Mouse (Mus musculus) lung, postnatal 4 days (tissue): ENCODE results near the gene Soat1.
"Not testable (repeated sequence)": the region's sequence is repeated elsewhere in the genome, so short reads cannot be mapped to it uniquely, and the experiment has no call there.

ENCODE experiments used
- DNase-seq, 2 experiments: peaks; one replicate each; pipeline ENCODE4 v3.0.0; 2021

The Soat1 gene

GRCm38 (mm10) chr1:156473961-156474503 lies at the start of gene Soat1:
TSS of gene Soat1 (minus strand) at chr1:156474331.
- peak; percentile 94 to 96 for DNase-seq

GRCm38 (mm10) chr1:156523842-156524241 lies 49.7 kb upstream of the Soat1 start, which contains the start of gene Gm10031:
TSS of gene Gm10031 (plus strand) at chr1:156524012.
- DNase-seq: not testable (repeated sequence)

DNA sequence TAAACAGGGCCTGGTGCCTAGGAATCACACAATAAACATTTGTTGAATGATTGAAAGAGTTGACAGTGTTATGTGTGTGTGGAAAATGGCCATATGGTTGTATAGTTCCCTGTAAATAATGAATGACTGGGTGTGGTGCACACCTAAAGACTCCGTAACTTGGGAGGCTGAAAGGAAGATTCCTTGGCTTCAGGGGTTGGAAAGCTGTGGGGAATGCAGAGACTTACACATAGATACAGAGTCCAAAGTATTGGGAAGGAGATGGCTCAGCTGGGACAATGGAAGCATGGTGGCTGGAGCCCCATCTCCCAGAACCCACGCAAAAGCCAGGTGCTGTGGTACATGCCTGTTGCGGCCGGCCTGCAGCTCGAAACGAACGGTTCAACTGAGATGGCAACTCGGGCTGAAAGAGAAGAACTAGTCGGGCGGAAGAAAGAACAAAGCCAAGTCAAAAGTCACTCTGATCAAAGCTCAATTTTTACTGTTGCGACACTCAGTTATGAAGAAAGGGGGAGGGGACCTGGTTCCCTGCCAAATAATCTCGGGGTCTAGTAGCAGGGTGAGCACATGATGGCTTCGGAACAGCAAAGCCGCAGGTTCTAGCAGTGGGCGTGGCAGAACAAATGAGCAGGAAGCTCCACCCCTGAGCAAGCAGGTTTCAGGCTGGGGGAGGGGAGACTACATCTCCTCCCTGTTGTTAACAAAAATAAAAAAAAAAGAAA lies 47.8 kb upstream of the Soat1 start:
- peak; percentile 57 to 66 for DNase-seq

- no peak for DNase-seq
Observed at GRCm38 (mm10) chr1:156520136-156520780, 46.1 kb upstream of the Soat1 start.

GRCm38 (mm10) chr1:156507753-156508152 lies 33.6 kb upstream of the Soat1 start:
- DNase-seq: no peak

- no peak for DNase-seq
Observed at GRCm38 (mm10) chr1:156505901-156506300, 31.8 kb upstream of the Soat1 start.

DNA sequence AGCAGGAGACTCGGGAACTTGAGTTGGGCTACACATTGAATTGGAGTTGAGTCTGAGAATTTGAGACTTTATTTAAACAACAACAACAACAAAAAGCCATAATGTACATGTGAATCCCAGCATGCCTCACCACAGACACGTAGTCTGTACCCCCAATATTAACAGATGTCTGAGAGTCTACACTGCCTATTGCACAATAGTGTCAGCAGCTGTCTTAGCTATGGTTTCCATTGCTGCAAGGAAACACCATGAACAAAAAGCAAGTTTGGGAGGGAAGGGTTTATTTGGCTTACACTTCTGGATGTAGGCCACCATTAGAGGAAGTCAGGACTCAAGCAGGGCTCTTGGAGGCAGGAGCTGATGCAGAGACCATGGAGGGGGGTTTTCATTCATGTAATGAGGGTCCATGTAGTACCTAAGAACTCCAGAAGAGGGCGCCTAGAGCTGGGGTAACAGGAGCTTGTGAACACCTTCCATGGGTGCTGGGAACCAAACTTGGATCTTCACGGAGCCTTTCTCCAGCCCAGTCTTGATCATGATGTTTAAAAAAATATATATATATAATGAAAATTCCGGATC lies 30.9 kb upstream of the Soat1 start:
- no peak for DNase-seq

- DNase-seq: no peak
Observed at GRCm38 (mm10) chr1:156496910-156497309, 22.8 kb upstream of the Soat1 start.

DNA sequence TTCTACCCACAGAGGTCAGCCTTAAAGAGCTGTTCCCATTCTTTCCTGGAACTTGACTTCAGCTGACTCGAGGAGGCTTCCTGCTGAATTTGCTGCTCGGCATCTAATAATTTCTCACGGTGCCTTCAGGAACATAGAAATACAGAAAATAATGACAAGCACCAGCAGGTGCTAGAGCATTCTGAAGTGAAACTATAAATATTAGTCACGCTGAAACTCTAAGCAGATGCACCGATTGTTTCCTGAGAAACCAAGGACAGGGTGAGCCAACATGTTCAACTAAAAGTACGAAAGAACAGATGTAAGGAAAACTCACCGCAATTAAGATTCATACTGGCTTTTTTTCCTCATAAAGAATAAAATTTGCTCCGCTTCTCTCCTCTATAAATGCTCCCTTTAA lies 20.9 kb upstream of the Soat1 start:
- DNase-seq: no peak

GRCm38 (mm10) chr1:156491226-156491796 lies 17.2 kb upstream of the Soat1 start:
- no peak for DNase-seq

DNA sequence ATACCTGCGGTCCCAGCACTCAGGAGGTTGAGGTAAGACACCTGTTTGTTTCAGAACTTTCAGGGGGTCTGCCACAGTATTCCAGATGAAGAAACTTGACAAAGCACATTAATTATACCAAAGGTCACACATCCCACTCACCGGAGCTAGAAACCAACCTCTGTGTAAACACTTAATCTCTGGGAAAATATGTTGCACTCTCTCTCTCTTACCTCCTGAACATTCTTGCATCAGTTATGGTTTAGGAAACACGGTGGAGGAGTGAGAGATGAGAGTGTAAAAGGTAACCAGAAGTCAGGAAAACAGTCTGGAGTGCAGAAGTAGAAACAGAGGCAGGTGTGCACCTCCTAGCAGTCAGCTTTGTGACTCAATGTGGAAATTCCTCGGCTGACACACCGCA lies 13.9 kb upstream of the Soat1 start:
- DNase-seq: no peak

DNA sequence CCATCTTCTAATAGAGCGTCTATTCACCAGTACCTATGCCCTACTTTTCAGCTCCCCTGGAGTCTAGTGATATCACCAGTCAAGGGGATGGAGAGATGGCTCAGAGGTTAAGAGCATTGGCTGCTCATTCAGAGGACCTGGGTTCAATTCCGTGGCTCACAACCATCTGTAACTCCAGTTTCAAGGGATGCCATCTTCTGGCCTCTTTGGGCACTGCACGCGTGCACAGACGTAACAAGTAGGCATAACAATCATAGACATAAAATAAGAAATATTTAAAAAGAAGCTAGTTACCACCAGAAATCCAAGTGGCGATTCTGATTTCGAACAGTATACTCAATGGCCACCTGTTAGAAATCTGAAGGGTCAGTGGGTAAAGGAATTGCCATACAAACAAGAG lies 13.4 kb upstream of the Soat1 start:
- no peak for DNase-seq

- no peak for DNase-seq
Observed at GRCm38 (mm10) chr1:156481826-156482225, 7.7 kb upstream of the Soat1 start.

DNA sequence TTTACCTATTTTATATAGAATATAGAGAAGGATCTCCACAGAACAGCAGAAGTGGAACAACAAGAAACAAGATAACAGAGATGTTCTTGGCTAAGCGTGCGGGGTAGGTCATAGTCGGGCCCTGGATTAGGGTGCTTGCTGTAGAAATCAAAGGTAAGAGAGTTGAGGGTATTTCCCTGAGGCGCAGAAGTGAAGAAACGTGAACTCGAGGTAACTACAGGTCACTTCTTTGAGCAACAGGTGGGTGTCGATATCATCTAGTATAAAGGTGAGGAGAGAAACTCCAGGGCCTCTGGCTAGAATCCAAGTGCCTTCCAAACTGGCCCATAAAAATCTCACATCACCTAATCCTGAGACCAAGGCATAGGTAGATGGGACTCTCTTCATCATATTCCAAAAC lies 2.4 kb upstream of the Soat1 start:
- no peak for DNase-seq

GRCm38 (mm10) chr1:156476016-156476415 lies 1.9 kb upstream of the Soat1 start:
- DNase-seq: no peak

GRCm38 (mm10) chr1:156474854-156475253 lies 723 bp upstream of the Soat1 start:
- no peak for DNase-seq

DNA sequence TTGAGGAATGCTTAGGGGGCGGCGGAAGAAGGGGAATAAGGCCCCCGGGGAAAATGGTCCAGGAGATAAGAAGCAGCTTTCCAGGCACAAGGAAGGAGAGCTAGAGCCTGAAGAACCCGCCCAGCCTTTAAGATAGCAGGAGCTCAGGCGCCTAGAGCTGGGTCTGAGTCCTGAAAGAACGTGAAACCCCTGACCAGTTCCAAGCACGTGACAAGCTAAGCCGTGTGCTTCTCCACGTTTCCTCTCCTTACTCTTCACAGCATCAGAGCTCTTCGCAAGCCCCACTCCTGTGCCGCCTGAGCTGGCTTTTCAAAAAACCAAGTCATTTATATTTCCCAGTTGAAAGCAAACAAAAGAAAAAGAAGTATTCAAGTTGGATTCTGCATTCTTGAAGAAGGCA lies 1.1 kb downstream of the Soat1 start:
- DNase-seq: peak; percentile 20 to 34

- no peak for DNase-seq
Observed at GRCm38 (mm10) chr1:156471955-156472354, 2.2 kb downstream of the Soat1 start.

DNA sequence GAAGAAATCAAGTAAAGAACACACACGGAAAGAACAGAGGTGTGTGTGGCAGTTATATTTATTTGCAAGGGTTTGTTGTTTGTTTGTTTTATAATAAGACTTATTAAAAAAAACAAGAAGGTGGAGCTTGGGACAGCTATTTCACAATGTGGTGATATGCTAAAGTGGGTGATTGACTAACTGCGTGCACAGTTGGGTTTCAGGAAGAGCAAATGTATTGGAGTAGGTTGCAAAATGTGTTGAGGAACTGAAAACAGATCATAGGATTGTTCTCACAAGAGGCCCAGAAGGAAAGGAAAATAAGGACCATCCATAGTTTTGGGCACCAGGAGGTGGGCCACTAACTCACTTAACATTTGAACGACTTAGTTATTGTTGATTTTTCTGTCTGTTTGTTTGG lies 3.1 kb downstream of the Soat1 start:
- DNase-seq: no peak

DNA sequence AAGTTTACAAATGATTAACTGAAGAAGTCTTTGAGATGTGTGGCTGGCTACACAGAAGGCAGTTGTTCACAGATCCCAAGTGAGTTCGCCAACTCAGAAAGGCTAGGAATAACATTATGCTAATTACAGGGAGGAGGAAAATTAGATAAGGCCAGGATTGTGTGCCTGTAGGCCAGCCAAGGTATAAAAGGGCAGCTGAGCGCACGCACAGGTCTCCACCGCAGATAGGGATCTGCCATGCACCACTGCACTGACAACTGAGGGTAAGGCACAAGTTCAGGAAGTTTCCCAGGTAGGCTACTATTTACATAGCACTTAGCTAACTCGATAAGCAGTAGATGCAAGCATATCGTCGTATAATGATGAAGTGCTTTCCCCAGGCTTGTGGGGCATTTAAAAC lies 3.6 kb downstream of the Soat1 start:
- peak in 1 of 2 experiments; percentile 38 for DNase-seq

DNA sequence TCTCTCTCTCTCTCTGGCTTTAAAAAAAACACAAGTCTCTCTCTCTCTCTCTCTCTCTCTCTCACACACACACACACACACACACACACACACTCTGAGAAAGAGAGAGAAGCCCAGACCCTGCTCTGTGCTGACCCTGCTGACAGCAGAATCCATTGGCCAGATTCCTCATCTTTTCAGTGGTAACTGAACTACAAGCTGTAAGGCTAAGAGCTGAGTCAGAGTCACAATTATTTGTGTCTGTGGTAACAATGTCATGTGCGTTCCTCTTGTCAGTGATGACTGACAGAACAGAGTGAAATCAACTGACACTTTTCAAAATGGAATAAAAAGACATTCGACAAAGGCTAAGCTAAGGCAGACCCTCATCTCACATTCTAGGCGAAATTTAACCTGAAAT lies 5.6 kb downstream of the Soat1 start:
- no peak for DNase-seq

- DNase-seq: no peak
Observed at GRCm38 (mm10) chr1:156467655-156468255, 6.4 kb downstream of the Soat1 start.

DNA sequence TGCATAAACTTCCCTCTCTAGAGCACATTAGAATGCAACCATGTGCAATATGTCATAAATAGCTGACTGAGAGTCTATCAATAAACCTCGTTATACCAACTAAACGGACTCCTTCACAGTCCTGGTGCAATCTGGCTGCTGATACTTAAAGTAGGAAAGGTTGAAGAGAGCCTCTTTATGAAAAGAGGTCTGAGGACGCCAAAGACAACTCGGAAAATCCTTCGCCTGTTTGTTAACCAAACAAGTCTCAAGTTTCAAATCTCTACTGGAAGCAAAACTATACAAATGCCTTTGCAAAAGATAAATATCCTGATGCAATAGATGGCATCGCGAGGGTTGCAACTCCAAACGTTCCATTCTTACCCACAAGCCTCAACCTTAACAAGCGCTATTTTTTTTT lies 9.2 kb downstream of the Soat1 start:
- DNase-seq: no peak
